Mouse (Mus musculus) embryonic facial prominence, embryonic 11.5 days (tissue): ENCODE data around the gene Disp1. TPM values are rescaled to one million over a fixed set of nuclear protein-coding genes. Genes with fewer than 3 reads are reported as not detected.

Experiments
- ATAC-seq: fragments of 200-750 bp; cut with Nextera tagmentation; replicated peaks from 2 replicates; pipeline ENCODE4 v1.8.0; 2017; ENCODE audit warnings: low read depth; ENCODE audit not compliant: insufficient number of reproducible peaks, low FRiP score, low TSS enrichment
- DNase-seq: peaks from one replicate; pipeline ENCODE4 v3.0.0-alpha.2; 2015; ENCODE audit warnings: low spot score
- H3K27ac ChIP-seq: fragments of 300-500 bp; sonication (generic); replicated peaks from 2 replicates; pipeline ENCODE4 v1.5.1; 2014; ENCODE audit warnings: mild to moderate bottlenecking, low read depth, low read length, control low read depth
- H3K27me3 ChIP-seq: fragments of 300-500 bp; sonication (generic); 2 replicates; pipeline ENCODE4 v1.6.1; 2014; ENCODE audit warnings: mild to moderate bottlenecking, low read length, moderate library complexity, mixed read lengths; ENCODE audit not compliant: control insufficient read depth, insufficient read depth
- H3K36me3 ChIP-seq: fragments of 300-500 bp; sonication (generic); replicated peaks from 2 replicates; pipeline ENCODE4 v1.6.1; 2014; ENCODE audit warnings: low read depth, mild to moderate bottlenecking, low read length, moderate library complexity, mixed read lengths; ENCODE audit not compliant: control insufficient read depth, insufficient read depth
- H3K4me1 ChIP-seq: fragments of 300-500 bp; sonication (generic); 2 replicates; pipeline ENCODE4 v1.6.1; 2014; ENCODE audit warnings: low read length, mixed read lengths; ENCODE audit not compliant: control insufficient read depth, insufficient read depth
- H3K4me2 ChIP-seq: fragments of 300-500 bp; sonication (generic); 2 replicates; pipeline ENCODE4 v1.6.1; 2014; ENCODE audit warnings: low read depth, mild to moderate bottlenecking, control low read depth, low read length, moderate library complexity
- H3K4me3 ChIP-seq: fragments of 300-500 bp; sonication (generic); 2 replicates; pipeline ENCODE4 v1.5.1; 2014; ENCODE audit warnings: low read depth, low read length, control low read depth
- H3K9ac ChIP-seq: fragments of 300-500 bp; sonication (generic); replicated peaks from 2 replicates; pipeline ENCODE4 v1.6.1; 2014; ENCODE audit warnings: mild to moderate bottlenecking, control low read depth, low read length
- H3K9me3 ChIP-seq: fragments of 300-500 bp; sonication (generic); replicated peaks from 2 replicates; pipeline ENCODE4 v1.6.1; 2016; ENCODE audit warnings: mild to moderate bottlenecking, low read length, inconsistent platforms, mixed read lengths; ENCODE audit not compliant: control insufficient read depth
- WGBS: fragments of 180-500 bp; shearing (Covaris S2); extraction: QIAGEN DNeasy Blood & Tissue Kit; methylation state at CpG from one replicate; pipeline ENCODE4 v1.1.7; 2014; 5-methylcytosine and 5-hydroxymethylcytosine counted together
- polyA plus RNA-seq: library from polyadenylated mRNA; unstranded; fragments of >200 nt; fragmentation: Nextera tagmentation; extraction: Ambion mirVana; gene quantifications from 2 replicates; pipeline ENCODE4 v1.2.1, GENCODE M21; 2014

Gene Disp1
- polyA plus RNA-seq, 1 experiment from 2014 or later, result 12.4 TPM

- no peak overlapping the region for H3K9ac ChIP-seq
- DNase-seq (no peak), ATAC-seq (no peak)
- H3K27me3 ChIP-seq, result no peaks in the 10 kb centered on the region
- H3K4me1 ChIP-seq, result peaks cover 3% of the 10 kb centered on the region; the same call in 1 of the 2 replicates
- no peak overlapping the region for H3K27ac ChIP-seq
- no peak overlapping the region for H3K4me3 ChIP-seq
- no peak overlapping the region for H3K4me2 ChIP-seq
- H3K9me3 ChIP-seq, result no peaks in the 10 kb centered on the region
- 87% methylated on average over 3 of the region's 3 CpGs for WGBS
- no peaks in the 10 kb centered on the region for H3K36me3 ChIP-seq
These were observed 120.0 kb downstream of the Disp1 start for GRCm38 (mm10) chr1:183101371-183101770.

DNA sequence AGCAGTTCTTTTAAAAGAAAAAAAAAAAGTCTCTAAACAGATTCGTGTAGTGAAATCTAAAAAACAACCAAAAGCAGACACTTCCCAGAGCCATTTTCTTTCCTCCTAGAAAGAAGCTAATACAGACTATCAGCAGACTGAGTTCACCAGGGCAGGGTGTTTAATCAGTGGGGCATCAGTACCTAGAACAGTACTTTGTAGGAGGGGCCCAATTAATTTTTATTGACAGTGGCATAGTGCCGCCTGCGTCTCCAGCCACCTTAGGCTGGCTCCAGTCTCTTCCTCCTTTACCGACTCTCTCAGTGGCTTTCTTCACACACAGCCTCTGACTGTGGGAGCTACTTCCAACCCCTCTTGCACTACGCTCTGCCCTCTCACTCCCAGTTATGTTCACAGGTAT, 121.1 kb downstream of the Disp1 start:
- Histone ChIP-seq H3K27ac (no peak overlapping the region), H3K4me3 (no peak overlapping the region), H3K27me3 (no peaks in the 10 kb centered on the region), H3K4me1 (peaks cover 7% of the 10 kb centered on the region; the same call in 1 of the 2 replicates), H3K9ac (no peak overlapping the region), H3K4me2 (no peak overlapping the region), H3K36me3 (no peaks in the 10 kb centered on the region), H3K9me3 (no peaks in the 10 kb centered on the region)
- no peak for DNase-seq
- ATAC-seq, result no peak
- WGBS, result 81% methylated on average over 5 of the region's 5 CpGs

- no peak overlapping the region for H3K9ac ChIP-seq
- WGBS, result 93% methylated on average over 12 of the region's 12 CpGs
These were observed 121.6 kb downstream of the Disp1 start for GRCm38 (mm10) chr1:183099686-183100085.

DNA sequence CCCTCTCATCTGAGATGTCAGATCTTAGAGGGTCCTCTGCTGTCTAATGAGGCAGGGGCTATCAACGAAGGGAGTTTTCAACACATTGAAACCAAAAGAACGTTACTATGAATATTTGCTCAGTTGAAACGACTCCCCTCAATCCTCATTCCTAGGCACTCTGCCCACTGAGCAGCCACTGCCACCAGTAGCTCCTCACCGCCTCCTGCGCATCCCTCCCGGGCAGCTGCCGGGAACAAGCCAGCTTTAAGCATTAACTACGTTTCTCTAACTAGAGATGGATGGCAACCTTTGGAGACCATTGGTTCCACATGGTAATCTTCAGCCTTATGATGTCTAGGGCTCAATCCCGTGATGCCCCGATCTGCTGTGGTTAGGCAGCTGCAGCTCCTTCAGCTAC, 123.7 kb downstream of the Disp1 start:
- no peak overlapping the region for H3K9ac ChIP-seq
- DNase-seq, result no peak
- H3K27me3 ChIP-seq, result no peaks in the 10 kb centered on the region
- 92% methylated on average over 10 of the region's 10 CpGs for WGBS
- no peak for ATAC-seq
- no peaks in the 10 kb centered on the region for H3K9me3 ChIP-seq
- H3K4me2 ChIP-seq, result no peak overlapping the region
- H3K36me3 ChIP-seq, result no peaks in the 10 kb centered on the region
- H3K4me1 ChIP-seq, result peaks cover 4% of the 10 kb centered on the region; the same call in 1 of the 2 replicates
- no peak overlapping the region for H3K4me3 ChIP-seq
- no peak overlapping the region for H3K27ac ChIP-seq

More at GRCm38 (mm10) chr1:183099686-183100085, 121.6 kb downstream of the Disp1 start:
- ATAC-seq (no peak), DNase-seq (no peak)
- Histone ChIP-seq H3K4me3 (no peak overlapping the region), H3K4me2 (no peak overlapping the region), H3K9me3 (no peaks in the 10 kb centered on the region), H3K36me3 (no peaks in the 10 kb centered on the region), H3K27ac (no peak overlapping the region), H3K4me1 (peaks cover 7% of the 10 kb centered on the region; the same call in 1 of the 2 replicates), H3K27me3 (no peaks in the 10 kb centered on the region)

DNA sequence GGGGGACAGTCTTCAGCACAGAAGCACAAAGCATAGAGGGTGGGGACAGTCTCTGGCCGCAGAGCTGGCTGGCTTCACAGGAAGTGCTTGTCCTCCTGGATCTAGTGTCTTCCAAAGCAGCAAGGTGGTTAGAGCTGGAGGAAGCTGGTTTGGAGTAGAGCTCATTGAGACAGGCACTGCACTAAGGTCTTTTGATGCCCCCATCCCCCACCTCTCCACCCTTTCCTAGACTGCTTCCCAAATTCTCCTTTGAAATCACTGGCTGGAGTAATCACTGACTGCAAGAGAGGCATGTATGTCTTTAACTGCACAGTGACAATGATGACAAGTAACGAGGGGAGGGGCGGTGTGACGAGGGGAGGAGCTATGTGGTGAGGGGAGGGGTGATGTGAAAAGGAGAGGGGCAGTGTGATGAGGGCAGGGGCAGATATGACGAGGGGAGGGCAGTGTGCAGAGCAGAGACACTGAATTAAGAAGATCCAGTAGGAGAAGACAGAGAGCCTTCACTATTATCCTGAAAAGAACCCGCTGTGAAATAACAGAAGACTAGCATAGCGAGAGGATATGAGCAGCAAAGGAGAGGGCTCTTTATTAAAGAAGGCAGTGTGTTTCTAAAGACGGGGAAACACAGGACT, 125.8 kb downstream of the Disp1 start:
- ATAC-seq, result peak; percentile 42; the same call in 1 of the 2 replicates

GRCm38 (mm10) chr1:183092296-183092695, 129.0 kb downstream of the Disp1 start:
- no peaks in the 10 kb centered on the region for H3K9me3 ChIP-seq
- H3K4me2 ChIP-seq, result no peak overlapping the region
- H3K27ac ChIP-seq, result no peak overlapping the region
- H3K9ac ChIP-seq, result no peak overlapping the region
- H3K27me3 ChIP-seq, result no peaks in the 10 kb centered on the region
- DNase-seq (no peak), ATAC-seq (no peak)
- H3K4me1 ChIP-seq, result peaks cover 4% of the 10 kb centered on the region; the same call in 1 of the 2 replicates
- WGBS, result 80% methylated on average over 4 of the region's 4 CpGs
- no peak overlapping the region for H3K4me3 ChIP-seq
- H3K36me3 ChIP-seq, result peaks cover 10% of the 10 kb centered on the region

More for the DNA sequence above, 125.8 kb downstream of the Disp1 start:
- Histone ChIP-seq H3K27ac (no peak overlapping the region), H3K9me3 (no peaks in the 10 kb centered on the region), H3K4me3 (no peak overlapping the region), H3K4me2 (no peak overlapping the region), H3K27me3 (no peaks in the 10 kb centered on the region), H3K9ac (no peak overlapping the region), H3K36me3 (no peaks in the 10 kb centered on the region), H3K4me1 (peaks cover 4% of the 10 kb centered on the region; the same call in 1 of the 2 replicates)
- no peak for DNase-seq
- WGBS, result 62% methylated on average over 8 of the region's 8 CpGs

DNA sequence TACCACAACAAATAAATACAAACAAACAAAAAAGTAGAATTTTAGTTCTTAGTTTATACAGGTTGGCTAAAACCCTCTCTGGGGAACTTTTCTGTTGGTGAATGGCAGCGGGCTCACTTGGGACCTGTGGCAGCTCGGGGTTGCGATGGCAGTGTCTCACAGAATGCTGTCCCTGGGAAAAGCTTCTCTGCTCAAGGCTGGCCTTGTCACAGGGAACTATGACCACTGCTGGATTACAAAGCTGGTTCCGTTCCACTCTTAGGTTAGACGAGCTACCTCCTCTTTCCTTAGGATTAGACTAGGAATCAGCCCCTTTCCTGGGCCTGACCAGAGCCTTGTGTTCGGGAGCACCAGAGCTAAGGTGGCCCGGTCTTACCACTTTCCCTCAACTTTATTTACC, 130.1 kb downstream of the Disp1 start:
- Histone ChIP-seq H3K4me1 (peaks cover 4% of the 10 kb centered on the region; the same call in 1 of the 2 replicates), H3K36me3 (peaks cover 14% of the 10 kb centered on the region), H3K9me3 (no peaks in the 10 kb centered on the region), H3K9ac (no peak overlapping the region), H3K4me2 (no peak overlapping the region), H3K4me3 (no peak overlapping the region), H3K27ac (no peak overlapping the region), H3K27me3 (no peaks in the 10 kb centered on the region)
- 87% methylated on average over 7 of the region's 7 CpGs for WGBS
- DNase-seq (no peak), ATAC-seq (no peak)

GRCm38 (mm10) chr1:183088661-183089060, 132.7 kb downstream of the Disp1 start:
- WGBS, result 95% methylated on average over 23 of the region's 23 CpGs
- H3K27ac ChIP-seq, result no peak overlapping the region
- H3K9ac ChIP-seq, result no peak overlapping the region
- no peaks in the 10 kb centered on the region for H3K9me3 ChIP-seq
- peaks cover 14% of the 10 kb centered on the region for H3K36me3 ChIP-seq
- no peaks in the 10 kb centered on the region for H3K4me1 ChIP-seq
- H3K27me3 ChIP-seq, result no peaks in the 10 kb centered on the region
- H3K4me3 ChIP-seq, result no peak overlapping the region
- ATAC-seq (no peak), DNase-seq (no peak)
- H3K4me2 ChIP-seq, result no peak overlapping the region
